Mouse (Mus musculus) MEL (cell line): ENCODE measurements around the gene Cog3.

Experiments
- HCFC1 ChIP-seq: IDR thresholded peaks from 2 replicates; pipeline ENCODE4 v1.6.1; 2012; ENCODE audit warnings: low read depth, mild to moderate bottlenecking, inconsistent platforms, low read length, improper control_type of control experiment, moderate library complexity
- POLR2AphosphoS5 ChIP-seq: IDR thresholded peaks from 2 replicates; pipeline ENCODE4 v1.6.1; 2012; ENCODE audit warnings: low read depth, borderline replicate concordance, mild to moderate bottlenecking, inconsistent platforms, low read length, moderate library complexity, mixed read lengths

- TF ChIP-seq POLR2AphosphoS5 (no peak), HCFC1 (no peak)
Observed at GRCm38 (mm10) chr14:75716410-75716809, 37.9 kb downstream of the Cog3 start.
